Mouse (Mus musculus): ENCODE data around the gene Zfp146.
A peak's percentile ranks its signal among the peaks of the same experiment; 100 is the strongest.
"Not testable (repeated sequence)": the region's sequence is repeated elsewhere in the genome, so short reads cannot be mapped to it uniquely, and the experiment has no call there.

Gene Zfp146

DNA sequence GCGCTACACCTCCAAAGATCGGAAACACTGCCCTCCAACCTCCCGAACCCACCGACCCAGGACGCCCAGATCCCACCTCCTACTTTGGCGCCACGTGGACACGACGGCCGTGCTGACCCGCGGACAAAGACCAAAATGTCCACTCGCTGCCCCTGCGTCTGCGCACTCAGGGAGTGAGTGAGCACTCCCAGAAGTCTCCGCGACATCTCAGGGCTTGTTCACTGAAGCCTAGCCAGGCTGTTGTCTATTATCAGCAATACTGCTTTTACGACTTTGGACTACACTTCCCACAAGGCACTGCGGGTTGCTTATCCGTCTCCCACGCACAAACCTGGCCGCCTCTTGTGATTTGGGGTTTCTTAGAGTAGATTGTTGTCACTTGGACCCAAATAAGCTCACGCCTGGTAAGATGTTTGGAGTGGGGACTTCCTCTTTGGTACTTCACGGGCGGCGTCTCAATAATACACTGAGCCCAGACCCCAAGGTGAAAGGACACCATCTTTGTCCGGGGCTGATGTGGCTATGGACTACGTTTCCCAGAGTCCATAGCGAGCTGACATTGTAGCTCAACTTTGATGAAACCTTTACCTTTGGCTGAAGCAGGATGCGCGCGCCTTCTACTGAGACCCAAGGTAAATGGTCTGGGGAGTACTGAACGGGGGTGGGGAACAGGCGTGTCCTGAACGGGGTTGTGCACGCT lies at the start of gene Zfp146:
Gene Zfp146, minus strand, starts transcription at position 168 of the 700 bp plus-strand sequence.
- peak; percentile 92 to 96 for DNase-seq (ENCODE audit: low spot score in 2 of 2)

DNA sequence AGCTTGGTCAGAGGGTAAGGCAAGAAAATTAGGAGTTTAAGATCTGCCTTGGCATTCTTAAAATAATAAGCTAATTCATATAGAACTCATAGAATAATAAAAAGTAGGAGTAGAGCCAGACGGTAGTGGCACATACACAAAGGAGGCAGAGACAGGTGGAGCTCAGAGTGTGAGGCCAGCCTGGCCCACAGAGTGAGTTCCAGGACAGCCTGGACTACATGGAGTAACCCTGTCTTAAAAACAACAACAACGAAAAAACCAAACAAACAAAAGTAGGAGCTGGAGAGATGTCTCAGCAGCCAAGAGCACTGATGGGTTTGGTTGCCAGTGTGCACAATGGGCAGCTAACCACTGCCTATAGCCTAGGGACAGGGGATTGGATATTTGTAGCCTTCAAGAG lies 47.7 kb upstream of the Zfp146 start:
- no peak for DNase-seq (ENCODE audit: low spot score in 2 of 2)

DNA sequence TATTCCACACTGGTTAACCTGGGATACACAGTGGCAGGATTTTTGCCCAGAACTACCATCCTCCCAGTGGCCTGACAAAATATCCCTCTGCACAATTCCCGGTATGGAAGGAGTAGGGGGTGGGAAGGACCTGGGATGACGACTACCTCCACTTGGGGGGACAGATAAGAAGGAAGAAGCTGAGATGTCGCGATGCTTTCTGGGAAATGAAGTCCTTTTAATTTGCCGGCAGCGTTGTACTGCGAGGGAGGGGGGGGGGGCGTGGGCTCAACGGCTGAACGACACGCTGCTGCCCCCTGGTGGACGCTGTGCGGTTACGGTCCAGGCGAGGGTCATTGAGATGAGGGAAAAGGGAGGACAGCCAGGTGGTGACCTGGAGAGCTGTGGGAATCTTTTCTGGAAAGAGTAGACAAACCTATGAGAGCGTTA lies 47.2 kb upstream of the Zfp146 start:
- DNase-seq (ENCODE audit: low spot score in 2 of 2): peak in 1 of 2 experiments; percentile 54

DNA sequence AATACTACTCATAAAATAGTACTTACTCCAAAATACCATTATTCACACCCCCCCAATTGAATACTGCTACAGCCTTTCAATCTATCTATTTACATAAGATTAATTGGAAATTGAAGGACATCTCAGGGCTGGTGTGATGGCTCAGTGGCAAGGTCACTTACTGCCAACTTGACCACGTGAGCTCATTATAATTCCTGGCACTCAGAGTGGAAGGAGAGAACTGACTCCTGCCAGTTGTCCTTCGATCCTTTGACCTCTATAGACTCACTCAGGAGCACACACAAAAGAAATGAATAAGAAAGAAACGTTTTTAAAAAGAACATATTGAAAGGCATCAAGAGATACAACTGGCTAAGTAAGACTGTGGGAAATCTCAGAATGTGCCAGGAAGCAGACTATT lies 46.3 kb upstream of the Zfp146 start:
- DNase-seq (ENCODE audit: low spot score in 2 of 2): no peak

DNA sequence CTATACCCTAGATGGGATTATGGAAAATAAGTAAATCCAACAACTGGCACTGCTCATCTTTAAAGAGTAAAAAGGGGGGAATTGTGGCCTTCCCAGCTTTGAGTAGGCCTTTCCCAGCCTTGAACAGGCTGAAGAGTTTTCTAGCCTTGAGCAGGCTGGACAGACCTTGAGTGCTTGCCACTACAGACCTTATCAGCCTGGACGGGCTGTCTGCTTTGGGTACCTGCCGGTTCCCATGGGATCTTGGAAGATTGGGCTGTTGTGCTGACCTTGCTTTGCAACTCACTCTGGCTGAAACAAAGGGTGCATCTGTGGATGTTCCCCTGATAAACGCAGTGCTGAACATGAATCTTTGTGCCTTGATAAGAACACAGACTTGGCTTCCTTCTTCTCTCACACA lies 44.3 kb upstream of the Zfp146 start:
- no peak for DNase-seq (ENCODE audit: low spot score in 2 of 2)

DNA sequence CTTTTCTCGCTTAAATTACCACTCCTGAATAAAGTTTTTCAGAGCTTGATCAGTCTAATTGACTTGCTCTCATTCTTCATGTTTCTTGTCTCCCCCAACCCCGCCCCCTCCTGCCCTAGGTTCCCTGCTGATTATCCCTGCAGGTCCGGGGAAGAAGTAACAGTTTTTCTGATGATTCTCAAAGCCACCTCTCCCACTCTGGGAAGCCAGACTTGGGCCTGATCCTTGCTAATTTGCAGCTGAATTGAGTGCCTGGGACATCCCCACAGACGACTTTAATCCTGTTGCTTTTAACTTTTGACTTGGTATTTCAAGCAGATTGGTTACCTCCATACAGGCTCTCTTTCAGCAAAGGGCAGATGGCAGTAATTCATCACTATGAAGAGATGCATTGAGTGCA lies 41.5 kb upstream of the Zfp146 start:
- DNase-seq (ENCODE audit: low spot score in 2 of 2): no peak

DNA sequence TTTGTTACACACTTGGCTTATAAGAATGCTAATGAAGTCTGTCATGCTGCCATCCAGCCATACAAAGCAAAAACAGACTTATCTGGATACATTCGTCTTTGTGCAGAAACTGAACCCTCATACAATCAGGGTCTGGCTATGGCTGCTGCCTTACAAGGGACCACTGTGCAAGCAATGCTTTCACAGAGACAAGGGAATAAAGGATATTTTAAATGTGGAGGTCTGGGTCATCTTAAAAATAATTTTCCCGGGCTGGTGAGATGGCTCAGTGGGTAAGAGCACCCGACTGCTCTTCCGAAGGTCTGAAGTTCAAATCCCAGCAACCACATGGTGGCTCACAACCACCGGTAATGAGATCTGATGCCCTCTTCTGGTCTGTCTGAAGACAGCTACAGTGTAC lies 36.8 kb upstream of the Zfp146 start:
- not testable (repeated sequence) for DNase-seq (ENCODE audit: low spot score in 2 of 2)

DNA sequence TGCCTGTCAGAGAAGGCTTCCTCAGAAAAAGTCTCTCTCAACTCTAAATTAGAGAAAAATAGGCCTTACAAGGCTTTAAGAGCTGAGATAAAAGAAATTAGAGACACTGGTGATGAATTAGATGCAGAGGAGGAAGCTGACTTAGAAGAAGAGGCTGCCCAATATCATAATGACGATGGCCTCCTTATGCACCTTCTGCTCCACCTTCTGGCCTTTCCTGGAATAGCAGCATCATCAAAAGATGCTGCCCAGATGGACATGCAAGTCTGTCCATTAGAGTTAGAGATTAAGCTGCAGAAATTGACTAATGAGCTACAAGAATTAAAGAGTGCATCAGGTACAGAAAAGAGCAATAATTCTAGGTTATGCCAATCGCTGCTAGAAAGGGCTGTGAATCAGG lies 35.8 kb upstream of the Zfp146 start:
- DNase-seq (ENCODE audit: low spot score in 2 of 2): peak in 1 of 2 experiments; percentile 69

DNA sequence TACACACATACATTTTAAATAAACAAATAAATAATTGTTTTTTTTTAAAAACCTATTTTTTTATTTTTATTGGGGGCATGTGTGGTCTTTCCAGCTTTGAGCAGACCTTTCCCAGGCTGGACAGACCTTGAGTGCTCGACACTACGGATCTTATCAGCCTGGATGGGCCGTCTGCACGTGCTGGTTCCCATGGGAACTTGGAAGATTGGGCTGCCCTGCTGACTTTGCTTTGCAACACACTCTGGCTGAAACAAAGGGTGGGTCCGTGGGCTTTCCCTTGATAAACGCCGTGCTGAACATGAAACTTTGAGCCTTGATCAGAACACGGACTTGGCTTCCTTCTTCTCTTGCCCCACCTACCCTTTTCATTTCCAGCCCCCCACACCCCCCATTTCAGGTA lies 34.8 kb upstream of the Zfp146 start:
- DNase-seq (ENCODE audit: low spot score in 2 of 2): no peak

DNA sequence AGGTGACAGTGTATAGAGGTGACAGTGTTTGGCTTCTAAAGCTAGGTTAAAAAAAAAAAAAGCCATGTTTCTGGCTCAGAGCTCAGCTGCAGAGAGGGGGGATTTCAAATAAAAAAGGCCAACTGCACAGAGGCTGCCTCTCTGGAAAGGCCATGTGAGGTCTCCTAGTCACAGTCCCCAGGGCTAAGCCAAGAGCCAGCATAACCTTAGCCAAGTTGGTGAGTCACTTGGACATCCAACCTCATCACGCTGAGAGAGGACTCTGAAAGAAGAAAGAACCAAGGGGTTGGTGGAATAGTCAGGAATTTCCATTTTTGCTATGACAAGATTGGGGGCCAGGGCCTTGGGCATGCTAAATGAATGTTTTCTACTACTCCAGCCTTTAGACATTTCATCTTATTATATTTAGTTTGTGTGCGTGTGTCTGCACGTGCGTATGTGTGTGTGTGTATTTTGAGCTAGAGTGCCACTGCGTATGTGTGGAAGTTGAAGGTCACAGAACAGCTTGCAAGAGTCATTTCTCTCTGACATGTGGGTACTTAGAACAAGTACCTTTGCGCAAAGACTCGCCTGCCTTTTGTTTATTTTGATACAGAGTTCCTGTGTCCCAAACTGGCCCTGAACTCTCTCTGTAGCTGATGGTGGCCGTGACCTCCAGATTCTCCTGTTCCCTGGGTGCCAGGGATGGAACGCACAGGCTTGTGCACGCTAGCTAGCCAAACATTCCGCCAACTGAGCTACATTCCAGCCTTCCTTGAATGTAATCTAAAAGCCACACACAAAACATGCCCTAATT lies 33.5 kb upstream of the Zfp146 start:
- DNase-seq (ENCODE audit: low spot score in 2 of 2): no peak

DNA sequence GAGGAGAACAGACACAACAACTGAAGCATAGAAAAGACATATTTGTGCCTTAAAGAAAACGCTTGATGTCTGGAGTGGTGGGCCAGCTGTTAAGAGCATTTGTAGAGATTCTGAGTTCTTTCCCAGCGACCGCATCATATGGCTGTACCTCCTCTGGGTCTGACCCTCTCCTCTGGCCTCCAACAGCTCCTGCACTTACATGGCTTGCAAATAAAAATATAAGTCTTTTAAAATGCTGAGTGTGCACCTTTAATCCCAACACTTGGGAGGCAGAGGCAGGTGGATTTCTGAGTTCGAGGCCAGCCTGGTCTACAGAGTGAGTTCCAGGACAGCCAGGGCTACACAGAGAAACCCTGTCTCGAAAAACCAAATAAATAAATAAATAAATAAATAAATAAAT lies 31.1 kb upstream of the Zfp146 start:
- not testable (repeated sequence) for DNase-seq (ENCODE audit: low spot score in 2 of 2)

DNA sequence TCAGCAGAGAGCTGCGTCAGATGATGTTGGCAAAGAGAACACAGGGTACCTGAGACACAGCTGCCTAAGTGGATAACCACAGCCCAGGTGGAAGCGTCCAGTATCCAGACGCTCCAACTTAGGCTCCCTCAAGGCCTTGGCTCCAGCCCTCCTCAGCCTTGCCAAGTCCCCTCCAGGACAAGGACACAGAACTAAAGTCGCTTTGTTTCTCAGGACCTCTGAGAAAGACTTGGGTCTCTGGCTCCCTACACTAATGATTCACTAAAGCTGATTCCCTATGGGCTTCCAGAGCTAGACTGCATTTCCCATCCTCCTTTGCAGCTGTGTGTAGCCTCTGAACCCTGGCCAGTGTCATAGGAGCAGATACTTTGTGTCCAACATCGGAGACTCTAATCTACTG lies 30.6 kb upstream of the Zfp146 start:
- DNase-seq (ENCODE audit: low spot score in 2 of 2): no peak

DNA sequence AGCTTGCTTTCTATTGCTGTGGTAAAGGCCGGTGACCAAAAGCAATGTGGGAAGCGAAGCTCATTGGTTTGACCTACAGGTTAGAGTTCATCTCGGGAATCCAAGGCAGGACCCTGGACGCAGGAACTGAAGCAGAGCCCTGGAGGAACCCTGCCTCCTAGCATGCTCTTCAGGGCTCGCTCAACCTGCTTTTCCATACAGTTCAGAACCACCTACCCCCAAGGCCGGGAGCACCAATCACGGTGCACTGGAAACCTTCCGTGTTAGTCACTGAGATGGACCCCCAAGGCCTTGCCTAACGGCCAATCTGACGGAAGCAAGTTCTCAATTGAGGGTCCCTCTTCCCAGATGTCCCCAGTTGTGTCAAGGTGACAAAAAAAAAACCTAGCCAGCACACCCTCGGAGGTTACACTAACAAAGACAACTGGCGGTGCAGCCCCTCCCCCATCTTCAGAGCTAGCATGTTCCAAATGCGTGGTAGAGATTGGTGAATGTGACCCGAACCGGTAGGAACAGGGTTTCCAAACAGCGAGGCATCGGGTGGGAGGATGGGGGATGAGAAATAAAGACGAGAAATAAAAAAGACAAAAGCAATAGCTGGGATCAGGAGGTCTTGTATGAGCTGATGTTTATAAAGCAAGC lies 30.1 kb upstream of the Zfp146 start:
- no peak for DNase-seq (ENCODE audit: low spot score in 2 of 2)

DNA sequence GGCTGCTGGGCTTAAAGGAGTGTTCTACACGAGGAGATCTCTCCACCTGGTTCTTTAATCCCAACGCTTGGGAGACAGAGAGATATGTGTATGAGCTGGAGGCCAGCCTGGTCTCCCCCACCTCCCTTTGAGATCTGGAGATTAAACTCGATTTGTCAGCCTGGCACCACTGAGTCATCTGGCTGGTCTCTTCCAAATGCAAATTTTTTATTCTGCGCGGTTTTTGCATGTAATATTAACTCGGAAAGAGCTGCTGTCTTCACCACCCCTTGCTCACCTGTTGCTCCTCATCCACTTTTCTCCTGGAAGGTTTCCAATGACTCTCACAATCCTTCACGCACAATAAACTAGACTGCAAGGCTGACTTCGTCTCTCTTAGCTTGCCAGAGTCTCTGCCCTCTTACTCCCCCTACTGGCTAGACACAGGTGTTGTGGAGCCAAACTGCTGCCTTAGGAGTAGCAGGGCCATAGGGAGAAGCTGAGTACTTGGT lies 29.0 kb upstream of the Zfp146 start, which contains the start of gene Capns1:
Gene Capns1, minus strand, starts transcription at position 331 of the 491 bp plus-strand sequence.
- DNase-seq (ENCODE audit: low spot score in 2 of 2): peak in 1 of 2 experiments; percentile 56

DNA sequence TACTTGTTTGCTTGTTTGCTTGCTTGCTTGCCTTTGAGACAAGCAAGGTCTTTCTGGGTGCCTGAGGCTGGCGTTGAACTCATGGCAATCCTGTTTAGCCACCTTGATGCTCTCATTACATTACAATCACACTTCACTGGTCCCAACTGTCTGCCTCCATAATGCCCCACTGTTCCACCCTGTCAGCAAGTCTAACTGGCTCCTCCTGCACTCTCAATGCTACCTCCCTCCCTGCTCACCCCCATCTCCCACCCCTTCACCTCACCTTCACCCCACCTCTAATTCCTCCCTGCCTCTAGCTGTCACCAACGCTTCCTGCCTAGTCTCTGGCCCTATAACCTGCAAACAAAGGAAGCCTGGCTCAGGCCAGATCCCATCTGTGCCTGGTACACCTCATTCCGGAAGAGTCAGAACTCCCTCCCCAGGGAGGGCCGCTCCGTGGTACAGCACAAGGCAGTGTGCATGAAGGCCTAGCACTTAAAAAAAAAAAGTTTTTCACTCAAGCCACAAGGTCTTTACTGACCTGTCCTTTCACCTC lies 28.1 kb upstream of the Zfp146 start:
- DNase-seq (ENCODE audit: low spot score in 2 of 2): no peak

DNA sequence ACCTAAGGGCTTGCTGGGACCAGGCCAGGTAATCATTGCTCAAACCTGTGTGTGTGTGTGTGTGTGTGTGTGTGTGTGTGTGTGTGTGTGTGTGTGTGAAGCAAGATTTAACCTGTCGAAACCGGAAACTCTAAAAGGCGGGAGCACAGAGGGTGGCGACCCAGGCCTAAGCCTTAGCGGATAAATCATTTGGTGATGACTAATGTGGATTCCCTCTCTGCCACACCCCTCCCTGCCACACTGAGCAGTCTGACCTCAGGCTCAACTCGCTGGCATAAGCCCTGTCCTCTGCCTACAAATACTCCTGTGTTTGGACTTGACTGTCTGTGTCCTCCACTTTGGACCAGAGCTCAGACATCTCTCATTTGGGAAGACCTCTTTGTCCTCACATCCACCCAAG lies 26.6 kb upstream of the Zfp146 start:
- DNase-seq (ENCODE audit: low spot score in 2 of 2): no peak

DNA sequence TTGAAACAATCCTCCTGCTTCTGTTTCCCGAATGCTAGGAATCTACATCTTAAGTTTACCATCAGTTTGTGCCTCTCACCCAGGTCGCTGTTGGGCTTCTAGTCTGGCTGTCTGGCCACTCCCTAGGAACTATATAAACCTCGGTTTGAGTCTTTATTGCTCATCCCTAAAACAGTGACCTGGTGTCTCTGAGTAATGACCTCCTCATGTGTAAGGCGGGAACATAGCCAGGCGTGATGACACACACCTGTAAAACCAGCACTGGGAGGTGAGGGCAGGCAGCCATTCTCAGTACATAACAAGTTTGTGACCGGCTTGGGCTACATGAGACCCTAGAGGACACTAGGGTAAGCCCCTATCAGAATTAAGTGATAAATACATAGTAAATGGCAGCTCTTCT lies 25.9 kb upstream of the Zfp146 start:
- no peak for DNase-seq (ENCODE audit: low spot score in 2 of 2)

DNA sequence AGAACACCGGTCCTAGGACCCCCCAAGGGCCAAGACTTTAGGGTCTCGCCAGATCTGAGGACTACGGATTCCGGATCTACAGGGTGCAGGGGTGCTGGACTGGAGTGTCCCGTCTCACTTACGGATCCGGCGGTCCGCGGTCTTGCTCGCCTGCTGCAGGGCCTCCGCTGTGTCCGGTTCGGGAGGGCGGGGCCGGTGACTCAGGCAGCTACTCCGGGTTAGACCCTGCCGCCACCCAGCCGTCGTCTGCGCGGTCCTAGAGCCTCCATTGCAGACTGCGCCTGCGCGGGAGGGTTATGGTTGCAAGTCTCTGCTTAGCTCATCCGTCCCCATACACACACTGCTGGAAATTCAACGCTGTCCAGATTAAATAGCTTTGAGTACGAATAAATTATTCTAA lies 25.3 kb upstream of the Zfp146 start:
- DNase-seq (ENCODE audit: low spot score in 2 of 2): peak; percentile 73 to 94

DNA sequence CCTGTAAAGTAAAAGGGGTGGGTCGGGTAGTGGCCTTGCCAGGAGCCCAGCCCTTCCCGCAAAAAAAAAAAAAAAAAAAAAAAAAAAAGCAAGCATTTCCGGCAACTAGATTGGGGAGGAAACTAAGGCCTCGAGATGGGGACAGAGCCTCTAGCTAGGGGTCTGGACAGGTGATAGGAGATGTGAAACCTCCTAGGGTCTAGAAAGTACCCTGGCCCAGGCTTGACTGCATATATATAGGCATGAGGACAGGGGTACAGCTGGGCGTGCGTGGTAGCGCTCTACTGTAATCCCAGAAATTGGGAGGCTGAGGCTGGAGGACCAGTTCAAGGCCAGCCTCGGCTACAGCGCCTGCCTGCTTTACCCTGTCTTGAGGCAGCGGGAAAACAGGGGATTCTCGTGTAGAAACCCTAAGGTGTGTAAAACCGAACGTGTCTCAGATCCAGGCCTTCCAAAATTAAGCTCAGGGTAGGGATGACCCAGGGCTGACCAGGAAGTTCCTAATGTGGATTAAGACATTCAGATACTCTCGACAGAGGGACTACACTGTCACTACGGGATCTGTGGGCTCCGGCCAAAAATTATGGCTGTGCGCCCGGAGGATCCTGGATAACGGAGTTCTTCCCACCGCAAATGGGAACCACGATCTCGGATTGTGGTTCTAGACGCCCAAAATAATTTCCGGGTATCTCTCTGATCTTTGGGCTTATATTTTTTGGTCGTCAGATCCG lies 24.7 kb upstream of the Zfp146 start:
- no peak for DNase-seq (ENCODE audit: low spot score in 2 of 2)

DNA sequence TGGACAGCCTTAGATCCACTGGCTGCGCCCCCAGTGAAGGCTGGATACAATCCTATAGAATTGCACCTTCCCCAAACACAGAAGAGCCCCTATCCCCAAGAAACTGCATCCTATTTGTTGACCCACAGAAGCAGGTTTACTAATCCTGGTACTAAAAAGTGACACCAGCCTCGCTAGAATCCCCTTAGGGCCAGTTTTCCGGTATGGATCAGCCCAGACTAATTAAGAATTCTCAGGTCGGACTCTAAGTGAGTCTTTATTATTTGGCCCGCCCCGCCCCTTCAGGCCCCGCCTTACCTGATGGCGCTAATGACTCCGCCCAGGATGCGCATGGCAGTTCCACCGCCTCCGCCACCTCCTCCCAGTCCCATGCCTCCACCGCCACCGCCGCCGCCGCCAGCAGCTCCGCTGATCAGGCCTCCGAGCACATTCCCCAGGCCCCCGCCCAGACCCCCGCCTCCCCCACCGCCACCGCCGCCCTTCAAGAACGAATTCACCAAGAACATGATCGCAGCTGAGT lies 24.1 kb upstream of the Zfp146 start:
- DNase-seq (ENCODE audit: low spot score in 2 of 2): peak in 1 of 2 experiments; percentile 58

DNA sequence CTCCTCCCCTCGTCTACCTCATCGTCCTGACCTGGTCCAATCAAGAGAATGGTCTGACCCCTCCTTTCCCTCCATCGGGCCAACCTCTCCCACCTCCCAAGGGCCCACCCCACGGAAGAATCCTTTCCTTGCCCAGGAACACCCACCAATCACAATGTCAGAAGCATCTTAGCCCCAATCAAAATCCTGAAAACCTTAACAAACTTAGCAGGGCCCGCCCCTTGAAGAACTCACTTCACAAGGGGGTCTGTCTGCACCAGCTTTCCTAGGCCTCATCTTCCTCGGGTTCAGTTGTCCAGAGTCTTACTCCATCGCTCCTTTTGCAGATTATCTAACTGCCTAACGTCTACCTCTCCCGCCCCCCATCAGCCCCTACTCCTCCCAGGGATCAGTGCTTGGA lies 23.5 kb upstream of the Zfp146 start:
- no peak for DNase-seq (ENCODE audit: low spot score in 2 of 2)
